Mouse (Mus musculus) E14TG2a.4 (cell line): Measurements from ENCODE around the gene Pank3.

Experiments used
- H3K27me3 ChIP-seq: 2 replicates; pipeline ENCODE4 v1.6.1; 2014; ENCODE audit warnings: low read length, control low read depth; ENCODE audit not compliant: insufficient read depth
- H3K36me3 ChIP-seq: 2 replicates; pipeline ENCODE4 v1.6.1; 2014; ENCODE audit warnings: low read length, control low read depth; ENCODE audit not compliant: insufficient read depth
- H3K4me1 ChIP-seq: replicated peaks from 2 replicates; pipeline ENCODE4 v1.6.1; 2014; ENCODE audit warnings: low read depth, low read length, control low read depth
- H3K4me3 ChIP-seq: replicated peaks from 2 replicates; pipeline ENCODE4 v1.5.1; 2014; ENCODE audit warnings: mild to moderate bottlenecking, low read length
- H3K9me3 ChIP-seq: 2 replicates; pipeline ENCODE4 v1.6.1; 2014; ENCODE audit warnings: low read length, control low read depth
- CTCF ChIP-seq: conservative IDR thresholded peaks from 2 replicates; pipeline ENCODE4 v1.5.1; 2014; ENCODE audit warnings: low read length
- NANOG ChIP-seq: IDR thresholded peaks from 2 replicates; pipeline ENCODE4 v1.6.1; 2014; ENCODE audit warnings: borderline replicate concordance, low read length, mixed read lengths
- POU5F1 ChIP-seq: IDR thresholded peaks from 2 replicates; pipeline ENCODE4 v1.6.1; 2014; ENCODE audit warnings: low read length, borderline replicate concordance

Gene Pank3

DNA sequence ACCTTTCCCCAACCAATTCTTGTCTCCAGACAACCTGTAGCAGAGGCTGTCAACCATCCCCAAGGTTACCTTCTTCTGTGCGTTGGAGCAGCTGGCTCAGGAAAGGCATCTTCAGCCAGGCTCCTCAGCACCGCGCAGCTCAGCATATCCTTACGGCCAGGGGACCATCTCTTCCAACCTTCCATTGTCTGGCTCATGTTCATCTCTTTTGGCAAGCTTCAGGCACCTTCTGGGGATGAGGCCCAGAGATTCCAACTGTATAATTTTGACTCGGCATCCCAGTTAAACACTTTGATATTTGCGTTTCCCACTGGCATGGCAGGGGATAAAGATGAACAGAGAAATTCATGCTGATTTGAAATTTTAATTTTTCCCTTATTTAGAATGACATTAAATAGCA, 25.7 kb upstream of the Pank3 start:
- H3K9me3 ChIP-seq: no peaks in the 10 kb centered on the region
- TF ChIP-seq CTCF (no peak), NANOG (no peak), POU5F1 (no peak)
- H3K27me3 ChIP-seq: peaks cover 9% of the 10 kb centered on the region; the same call in 1 of the 2 replicates
- H3K36me3 ChIP-seq: no peaks in the 10 kb centered on the region
- no peaks in the 10 kb centered on the region for H3K4me1 ChIP-seq
- H3K4me3 ChIP-seq: no peak overlapping the region

DNA sequence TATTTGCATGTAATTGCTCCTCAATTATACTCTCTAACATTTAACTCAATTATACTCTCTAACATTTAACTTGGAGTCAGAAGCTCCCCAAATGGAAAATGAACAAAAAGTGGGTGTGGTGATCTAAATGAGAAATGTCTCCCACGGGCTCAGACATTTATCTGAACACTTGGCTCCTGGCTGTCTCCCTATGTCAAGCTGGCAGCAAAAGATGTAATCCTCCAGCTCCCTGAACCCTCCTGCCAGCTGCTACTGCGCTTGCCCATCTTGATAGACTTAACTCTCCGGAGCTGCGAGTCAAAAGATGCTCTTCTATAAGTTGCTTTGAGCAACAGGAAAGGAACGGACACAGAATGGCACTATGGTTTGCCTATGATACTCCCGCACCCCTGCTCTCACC, 24.7 kb upstream of the Pank3 start:
- TF ChIP-seq POU5F1 (no peak), NANOG (no peak)
- Histone ChIP-seq H3K4me3 (no peak overlapping the region), H3K9me3 (peaks cover 1% of the 10 kb centered on the region), H3K4me1 (no peaks in the 10 kb centered on the region), H3K36me3 (no peaks in the 10 kb centered on the region), H3K27me3 (peaks cover 9% of the 10 kb centered on the region; the same call in 1 of the 2 replicates)

DNA sequence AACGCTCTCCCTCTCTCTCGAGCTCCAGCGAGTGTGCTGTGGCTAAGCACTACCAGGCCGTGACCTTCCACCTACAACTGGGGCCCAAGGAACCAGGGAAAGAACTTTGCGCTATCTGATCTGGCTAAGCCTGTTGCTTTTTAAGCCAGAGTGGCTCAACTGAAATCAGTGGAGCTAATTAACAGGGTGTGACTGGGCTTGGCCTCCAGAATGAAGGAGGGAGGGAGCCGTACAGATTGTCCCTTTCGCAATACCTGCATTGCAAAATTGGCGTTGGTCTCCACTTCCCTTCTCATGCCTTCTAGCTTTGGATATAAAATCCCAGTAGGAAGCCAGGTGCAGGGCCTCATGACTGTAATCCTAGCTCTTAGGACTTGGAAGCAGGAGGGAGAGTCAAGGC, 18.7 kb upstream of the Pank3 start:
- peaks cover 9% of the 10 kb centered on the region; the same call in 1 of the 2 replicates for H3K27me3 ChIP-seq
- H3K9me3 ChIP-seq: peaks cover 12% of the 10 kb centered on the region
- TF ChIP-seq CTCF: no peak
- no peak for TF ChIP-seq NANOG
- TF ChIP-seq POU5F1: no peak
- no peaks in the 10 kb centered on the region for H3K4me1 ChIP-seq
- H3K36me3 ChIP-seq: no peaks in the 10 kb centered on the region
- H3K4me3 ChIP-seq: no peak overlapping the region

DNA sequence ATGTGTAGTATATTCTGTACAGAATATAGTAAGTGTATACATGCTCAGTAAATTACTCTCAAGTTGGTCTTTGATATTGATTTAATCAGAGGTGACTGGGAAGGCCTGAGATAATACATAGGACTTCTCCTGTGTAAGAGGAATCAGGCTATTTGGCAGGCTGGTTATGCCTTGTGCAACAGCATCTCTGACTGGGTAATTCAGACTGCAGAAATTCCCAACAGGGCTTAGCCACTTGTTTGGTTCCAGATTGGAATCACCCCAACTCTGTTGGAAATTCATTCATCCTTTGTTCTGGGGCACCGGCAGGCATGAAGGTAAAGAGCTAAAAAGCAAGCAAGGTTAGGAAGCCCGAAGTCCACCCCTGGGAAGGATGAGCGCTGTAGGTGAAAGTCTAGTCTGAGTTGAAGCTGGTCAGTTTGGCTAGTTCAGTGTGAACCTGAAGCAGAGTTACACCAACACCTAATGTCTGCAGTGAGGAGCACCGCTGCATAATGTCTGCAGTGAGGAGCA, 14.3 kb upstream of the Pank3 start:
- TF ChIP-seq CTCF (no peak), NANOG (no peak)
- H3K36me3 ChIP-seq: no peaks in the 10 kb centered on the region
- H3K4me1 ChIP-seq: peaks cover 12% of the 10 kb centered on the region
- H3K4me3 ChIP-seq: no peak overlapping the region
- H3K9me3 ChIP-seq: peaks cover 7% of the 10 kb centered on the region
- peaks cover 19% of the 10 kb centered on the region for H3K27me3 ChIP-seq

DNA sequence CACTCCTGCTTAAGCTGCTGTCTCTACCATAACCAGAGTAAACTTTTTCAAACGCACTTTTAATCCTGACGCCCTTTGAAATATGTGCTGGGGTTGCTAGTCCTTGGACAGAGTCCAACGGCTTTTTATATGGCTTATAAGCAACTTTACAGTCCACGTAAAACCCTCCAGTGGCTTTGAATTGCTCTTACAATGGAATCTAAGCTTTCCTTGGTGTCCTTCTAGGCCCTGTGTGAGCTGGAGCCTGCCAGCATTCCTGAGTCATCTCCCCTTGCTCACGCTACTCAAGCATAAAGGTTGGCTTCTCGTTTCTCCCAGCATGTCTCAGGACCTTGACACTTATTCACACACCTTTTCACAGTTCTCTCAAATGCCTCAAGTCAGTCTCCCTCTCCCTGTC, 13.7 kb upstream of the Pank3 start:
- TF ChIP-seq CTCF (no peak), POU5F1 (no peak), NANOG (no peak)

DNA sequence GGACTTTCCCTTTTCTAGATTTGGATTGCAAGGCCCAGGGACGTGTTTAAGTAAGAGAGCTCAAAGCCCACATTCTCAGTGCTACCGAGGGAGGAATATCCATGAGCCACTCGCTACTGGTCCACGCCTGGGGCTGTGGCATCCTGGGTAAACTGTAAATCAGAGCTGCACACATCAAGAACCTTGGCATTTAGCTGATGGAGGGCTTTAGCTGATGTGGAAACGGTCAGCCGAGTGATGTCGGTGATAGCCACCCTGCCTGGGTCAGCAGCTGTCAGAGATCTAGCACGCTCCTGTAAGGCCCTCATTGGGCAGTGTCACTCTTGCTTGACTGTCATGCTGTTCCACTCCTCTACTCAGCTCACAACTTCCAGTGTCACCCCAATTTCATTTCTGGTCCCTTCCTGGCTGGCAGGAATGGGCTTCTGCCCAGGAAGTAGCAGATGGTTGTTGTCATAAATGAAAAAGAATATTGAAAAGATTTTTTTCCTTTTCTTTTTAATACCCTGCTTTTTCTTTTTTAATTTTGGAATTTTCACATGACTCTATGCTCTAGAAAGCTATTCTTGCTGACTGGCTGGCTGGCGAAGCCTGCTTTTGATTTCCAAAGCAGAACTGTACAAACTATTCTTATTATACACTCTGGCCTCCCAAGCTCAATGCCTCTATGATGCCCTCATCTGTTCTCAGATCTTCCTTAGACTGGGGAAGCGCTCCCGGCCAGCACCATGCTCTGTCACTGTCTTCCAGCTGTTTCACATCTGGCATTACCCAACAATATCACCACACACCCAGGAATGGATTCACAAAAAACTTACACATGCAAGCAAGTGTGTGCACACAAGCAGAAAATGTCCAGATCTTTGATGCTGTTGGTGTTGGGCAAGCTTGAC, 12.6 kb upstream of the Pank3 start:
- no peaks in the 10 kb centered on the region for H3K9me3 ChIP-seq
- no peaks in the 10 kb centered on the region for H3K36me3 ChIP-seq
- TF ChIP-seq POU5F1 (no peak), NANOG (no peak), CTCF (no peak)
- H3K27me3 ChIP-seq: peaks cover 30% of the 10 kb centered on the region
- H3K4me1 ChIP-seq: peaks cover 12% of the 10 kb centered on the region
- no peak overlapping the region for H3K4me3 ChIP-seq

More for the DNA sequence above, 13.7 kb upstream of the Pank3 start:
- H3K4me3 ChIP-seq: no peak overlapping the region
- peaks cover under 1% of the 10 kb centered on the region for H3K9me3 ChIP-seq
- H3K36me3 ChIP-seq: no peaks in the 10 kb centered on the region
- H3K27me3 ChIP-seq: peaks cover 25% of the 10 kb centered on the region
- peaks cover 12% of the 10 kb centered on the region for H3K4me1 ChIP-seq

DNA sequence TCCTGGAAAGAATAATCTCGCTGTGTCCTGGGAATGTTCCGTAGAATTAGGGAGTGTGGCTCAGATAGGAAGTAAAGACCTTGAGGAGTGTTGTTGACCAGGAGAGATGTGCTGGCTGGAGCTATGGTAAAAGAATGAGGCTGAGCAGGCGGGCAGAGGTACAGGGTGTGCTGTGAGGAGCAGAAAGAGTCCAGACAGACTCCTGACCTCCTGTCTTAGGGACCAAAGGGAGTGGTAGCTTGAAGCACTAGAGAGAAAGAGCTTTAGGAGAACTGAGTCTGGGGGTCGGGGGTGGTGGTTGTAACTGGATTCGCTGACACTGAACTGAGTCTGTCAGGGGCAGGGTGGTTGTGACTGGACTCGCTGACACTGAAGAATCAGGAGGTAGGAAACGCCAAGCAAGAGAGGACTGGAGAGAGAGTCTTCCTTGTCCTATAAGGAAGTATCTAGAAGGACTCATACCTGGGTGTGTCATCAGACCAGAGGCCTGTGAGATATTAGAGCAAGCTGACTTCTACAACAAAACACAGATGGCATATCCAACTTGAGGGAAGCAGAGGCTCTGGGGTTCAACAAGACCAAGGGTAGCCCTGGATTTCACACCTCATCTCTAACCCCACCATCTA, 9.2 kb upstream of the Pank3 start:
- peaks cover 31% of the 10 kb centered on the region for H3K27me3 ChIP-seq
- H3K36me3 ChIP-seq: no peaks in the 10 kb centered on the region
- no peak overlapping the region for H3K4me3 ChIP-seq
- peaks cover 12% of the 10 kb centered on the region for H3K4me1 ChIP-seq
- TF ChIP-seq POU5F1 (no peak), CTCF (no peak), NANOG (no peak)
- no peaks in the 10 kb centered on the region for H3K9me3 ChIP-seq

DNA sequence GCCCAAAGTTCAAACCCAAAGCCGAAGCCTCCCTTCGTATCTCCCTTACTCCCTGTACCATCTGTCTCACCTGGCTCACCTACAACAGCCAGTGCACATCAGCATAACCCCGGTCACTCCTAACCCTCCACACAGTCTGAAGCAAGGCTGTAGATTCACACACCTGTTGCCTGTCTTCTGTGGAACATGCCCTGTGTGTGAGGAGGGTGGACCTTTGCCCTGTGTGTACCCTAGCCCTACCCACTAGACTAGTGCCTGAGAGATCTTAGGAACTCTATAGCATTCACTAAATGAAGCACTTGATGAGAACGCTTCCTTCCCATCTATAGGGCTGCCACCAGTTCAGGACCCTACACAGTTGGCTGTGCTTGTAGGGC, 8.7 kb upstream of the Pank3 start:
- peaks cover 12% of the 10 kb centered on the region for H3K4me1 ChIP-seq
- TF ChIP-seq NANOG (no peak), CTCF (no peak), POU5F1 (no peak)
- H3K36me3 ChIP-seq: no peaks in the 10 kb centered on the region
- H3K4me3 ChIP-seq: no peak overlapping the region
- no peaks in the 10 kb centered on the region for H3K9me3 ChIP-seq
- peaks cover 27% of the 10 kb centered on the region for H3K27me3 ChIP-seq

DNA sequence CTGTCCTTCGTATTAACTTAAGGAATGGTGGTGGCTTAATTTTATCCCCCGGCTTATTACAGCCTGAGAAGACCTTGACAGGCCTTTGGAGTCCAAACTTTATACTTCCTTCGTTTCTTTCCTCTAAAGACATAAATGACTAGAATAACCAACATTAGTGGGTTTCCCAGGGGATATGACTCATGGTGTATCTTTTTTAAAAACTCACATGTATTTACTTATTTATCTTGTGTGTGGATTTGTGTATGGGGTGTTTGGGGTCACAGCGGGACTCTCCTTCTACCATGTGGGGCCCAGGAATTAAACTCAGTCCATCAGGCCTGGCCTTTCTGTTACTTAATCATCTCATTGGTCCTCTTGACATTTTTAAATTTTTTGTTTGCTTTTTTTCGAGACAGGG, 2.4 kb upstream of the Pank3 start:
- Histone ChIP-seq H3K36me3 (peaks cover 7% of the 10 kb centered on the region; the same call in 1 of the 2 replicates), H3K9me3 (no peaks in the 10 kb centered on the region), H3K4me3 (no peak overlapping the region), H3K4me1 (peaks cover 32% of the 10 kb centered on the region), H3K27me3 (peaks cover 11% of the 10 kb centered on the region)
- TF ChIP-seq NANOG (no peak), POU5F1 (no peak)
